Mouse (Mus musculus): ENCODE measurements at regions not wholly inside any gene's neighbourhood (a gene's known extent, or its start where the extent isn't known, plus 50 kb on each side); places are given as distances from the start of the nearest gene placed in this dataset.
A peak's percentile ranks its signal among the peaks of the same experiment; 100 is the strongest.

DNA sequence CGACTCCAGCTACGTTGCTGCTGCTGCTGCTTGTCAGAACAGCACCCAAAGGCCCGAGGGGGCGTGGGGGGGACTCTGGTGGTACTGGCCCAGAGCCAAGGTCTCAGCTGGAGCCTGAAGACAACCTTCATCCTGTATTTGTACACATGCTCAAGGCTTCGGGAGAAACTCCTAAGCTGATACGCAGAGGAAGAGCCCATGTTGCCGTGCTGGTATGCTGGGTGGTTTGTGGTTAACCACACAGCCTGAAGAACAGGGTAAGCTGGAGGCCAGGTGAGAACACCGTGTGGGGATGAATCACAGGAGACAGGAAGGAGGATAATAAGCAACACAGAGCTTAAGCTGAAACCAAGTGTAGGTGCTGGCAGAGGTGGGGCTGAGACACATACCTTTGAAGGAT lies 68.9 kb upstream of the Atl2 start:
- ATAC-seq (ENCODE audit: low FRiP score): no peak
- Histone ChIP-seq H3K4me3 (replicated peaks; ENCODE audit: low read length) (no peak overlapping the region), H3K9ac (no peak overlapping the region), H3K36me3 (replicated peaks; ENCODE audit: control insufficient read depth, insufficient read depth) (no peaks in the 10 kb centered on the region), H3K4me1 (replicated peaks; ENCODE audit: control insufficient read depth, insufficient read depth, low read length) (no peaks in the 10 kb centered on the region), H3K27ac (no peak overlapping the region), H3K4me2 (replicated peaks) (no peak overlapping the region), H3K27me3 (ENCODE audit: control insufficient read depth, insufficient read depth, low read length) (no peaks in the 10 kb centered on the region), H3K9me3 (ENCODE audit: control insufficient read depth, low read length) (no peaks in the 10 kb centered on the region)
- 75% methylated on average over 8 of the region's 8 CpGs for WGBS
- no peak for DNase-seq (ENCODE audit: low spot score)

DNA sequence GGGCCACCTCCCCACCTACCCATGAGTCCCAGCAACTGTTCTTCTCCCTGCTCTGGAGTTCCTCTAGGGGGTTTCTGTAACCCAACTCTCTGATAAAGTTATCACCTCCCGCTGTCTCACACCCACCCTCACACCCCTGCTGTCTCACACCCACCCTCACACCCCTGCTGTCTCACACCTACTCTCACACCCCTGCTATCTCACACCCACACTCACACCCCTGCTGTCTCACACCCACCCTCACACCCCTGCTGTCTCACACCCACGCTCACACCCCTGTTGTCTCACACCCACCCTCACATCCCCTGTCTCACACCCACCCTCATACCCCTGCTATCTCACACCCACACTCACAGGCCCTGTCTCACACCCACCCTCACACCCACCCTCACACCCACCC lies 67.4 kb upstream of the Atl2 start:
- Histone ChIP-seq H3K4me3 (replicated peaks; ENCODE audit: low read length) (no peak overlapping the region), H3K27me3 (ENCODE audit: control insufficient read depth, insufficient read depth, low read length) (no peaks in the 10 kb centered on the region), H3K9ac (no peak overlapping the region), H3K27ac (no peak overlapping the region), H3K4me2 (replicated peaks) (no peak overlapping the region), H3K36me3 (replicated peaks; ENCODE audit: control insufficient read depth, insufficient read depth) (no peaks in the 10 kb centered on the region), H3K9me3 (ENCODE audit: control insufficient read depth, low read length) (no peaks in the 10 kb centered on the region), H3K4me1 (replicated peaks; ENCODE audit: control insufficient read depth, insufficient read depth, low read length) (no peaks in the 10 kb centered on the region)
- ATAC-seq (ENCODE audit: low FRiP score) (no peak), DNase-seq (ENCODE audit: low spot score) (no peak)
- WGBS: 93% methylated on average over 2 of the region's 2 CpGs

GRCm38 (mm10) chr17:79961391-79961790 lies 65.5 kb upstream of the Atl2 start:
- Histone ChIP-seq H3K27ac (no peak overlapping the region), H3K36me3 (replicated peaks; ENCODE audit: control insufficient read depth, insufficient read depth) (no peaks in the 10 kb centered on the region)
- no peak for ATAC-seq (ENCODE audit: low FRiP score)

DNA sequence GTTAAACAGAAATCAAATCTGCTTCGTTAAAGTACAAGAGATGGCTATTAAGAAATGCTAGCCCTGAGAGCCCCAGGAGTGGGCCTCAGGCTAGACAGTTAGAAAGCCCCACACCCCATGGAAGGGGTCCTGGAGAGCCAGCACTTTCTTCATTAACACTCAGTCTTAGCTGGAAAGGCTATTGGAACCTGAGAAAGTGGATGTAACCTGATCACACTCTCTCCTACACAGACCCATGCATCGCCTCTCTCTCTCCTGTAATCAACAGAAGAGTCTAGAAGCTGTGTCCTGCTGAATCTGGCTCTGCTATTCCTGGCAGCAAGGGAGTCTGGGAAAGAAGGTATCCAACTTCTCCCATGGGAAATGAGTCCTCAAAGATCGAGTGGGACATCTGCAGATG lies 64.8 kb upstream of the Atl2 start:
- H3K4me3 ChIP-seq (replicated peaks; ENCODE audit: low read length): no peak overlapping the region
- no peak for ATAC-seq (ENCODE audit: low FRiP score)
- 71% methylated on average over 3 of the region's 3 CpGs for WGBS

More at GRCm38 (mm10) chr17:79961391-79961790, 65.5 kb upstream of the Atl2 start:
- no peak overlapping the region for H3K4me2 ChIP-seq (replicated peaks)
- WGBS: 77% methylated on average over 9 of the region's 9 CpGs
- no peak overlapping the region for H3K9ac ChIP-seq
- no peaks in the 10 kb centered on the region for H3K27me3 ChIP-seq (ENCODE audit: control insufficient read depth, insufficient read depth, low read length)
- no peaks in the 10 kb centered on the region for H3K9me3 ChIP-seq (ENCODE audit: control insufficient read depth, low read length)
- H3K4me1 ChIP-seq (replicated peaks; ENCODE audit: control insufficient read depth, insufficient read depth, low read length): no peaks in the 10 kb centered on the region
- no peak overlapping the region for H3K4me3 ChIP-seq (replicated peaks; ENCODE audit: low read length)
- no peak for DNase-seq (ENCODE audit: low spot score)

DNA sequence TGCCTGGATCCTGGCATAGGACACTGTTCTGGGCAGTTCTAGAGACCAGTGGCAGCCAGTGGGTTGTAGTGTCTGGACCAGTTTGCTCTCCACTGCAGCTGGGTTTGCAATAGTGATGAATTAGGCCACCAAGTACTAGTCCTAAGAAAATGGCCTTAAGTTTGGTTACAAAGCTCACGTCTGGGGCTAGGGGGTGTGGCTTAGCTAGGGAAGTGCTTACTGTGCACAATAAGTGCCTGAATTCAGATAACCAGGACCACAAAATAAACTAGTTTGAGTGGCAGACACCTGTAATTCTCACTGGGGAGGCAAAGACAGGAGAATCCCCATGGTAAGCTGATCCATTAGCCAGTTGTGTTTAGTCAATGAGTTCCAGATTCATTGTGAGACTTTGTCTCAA lies 59.3 kb upstream of the Atl2 start:
- Histone ChIP-seq H3K9ac (no peak overlapping the region), H3K4me2 (replicated peaks) (no peak overlapping the region), H3K4me1 (replicated peaks; ENCODE audit: control insufficient read depth, insufficient read depth, low read length) (no peaks in the 10 kb centered on the region), H3K27ac (no peak overlapping the region), H3K27me3 (ENCODE audit: control insufficient read depth, insufficient read depth, low read length) (no peaks in the 10 kb centered on the region), H3K4me3 (replicated peaks; ENCODE audit: low read length) (no peak overlapping the region), H3K9me3 (ENCODE audit: control insufficient read depth, low read length) (no peaks in the 10 kb centered on the region), H3K36me3 (replicated peaks; ENCODE audit: control insufficient read depth, insufficient read depth) (no peaks in the 10 kb centered on the region)
- DNase-seq (ENCODE audit: low spot score) (no peak), ATAC-seq (ENCODE audit: low FRiP score) (no peak)
- WGBS: 53% methylated on average over 1 of the region's 1 CpGs

More for the DNA sequence above, 64.8 kb upstream of the Atl2 start:
- no peaks in the 10 kb centered on the region for H3K4me1 ChIP-seq (replicated peaks; ENCODE audit: control insufficient read depth, insufficient read depth, low read length)
- H3K27ac ChIP-seq: no peak overlapping the region
- H3K9me3 ChIP-seq (ENCODE audit: control insufficient read depth, low read length): no peaks in the 10 kb centered on the region
- no peak for DNase-seq (ENCODE audit: low spot score)
- no peaks in the 10 kb centered on the region for H3K36me3 ChIP-seq (replicated peaks; ENCODE audit: control insufficient read depth, insufficient read depth)
- no peak overlapping the region for H3K4me2 ChIP-seq (replicated peaks)
- no peak overlapping the region for H3K9ac ChIP-seq
- H3K27me3 ChIP-seq (ENCODE audit: control insufficient read depth, insufficient read depth, low read length): no peaks in the 10 kb centered on the region

DNA sequence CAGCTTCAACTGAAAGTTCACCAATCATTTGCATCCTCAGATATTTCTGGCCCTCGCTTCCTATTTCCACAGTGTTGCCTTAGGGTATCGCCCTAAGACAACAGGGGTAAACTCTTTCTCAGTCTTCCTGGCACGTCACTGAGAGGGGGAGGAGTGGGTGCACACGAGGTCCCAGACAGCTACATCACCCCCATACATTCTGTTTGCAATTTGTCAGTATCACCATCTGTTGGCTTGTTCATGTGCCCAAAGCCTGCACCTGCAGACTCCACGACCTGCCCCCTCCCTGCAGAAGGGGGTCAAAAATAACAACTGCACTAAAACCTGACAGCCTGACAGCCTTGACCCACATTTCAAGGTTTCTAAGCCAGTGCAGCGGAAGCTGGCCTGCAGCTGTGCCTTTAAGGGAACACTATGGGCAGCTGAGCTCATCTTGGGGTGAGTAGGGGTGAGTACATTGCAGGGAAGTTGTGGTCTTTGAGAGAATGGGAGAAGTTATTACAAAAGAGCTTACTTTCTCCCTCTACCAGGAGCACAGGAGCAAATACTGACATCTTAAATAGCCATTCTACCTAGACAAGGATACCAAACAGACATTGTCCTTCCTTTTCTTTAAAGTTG lies 58.8 kb upstream of the Atl2 start:
- 67% methylated on average over 6 of the region's 6 CpGs for WGBS
- no peak overlapping the region for H3K27ac ChIP-seq
- no peak for ATAC-seq (ENCODE audit: low FRiP score)
- no peaks in the 10 kb centered on the region for H3K36me3 ChIP-seq (replicated peaks; ENCODE audit: control insufficient read depth, insufficient read depth)
- no peaks in the 10 kb centered on the region for H3K9me3 ChIP-seq (ENCODE audit: control insufficient read depth, low read length)
- DNase-seq (ENCODE audit: low spot score): no peak
- no peaks in the 10 kb centered on the region for H3K27me3 ChIP-seq (ENCODE audit: control insufficient read depth, insufficient read depth, low read length)
- no peaks in the 10 kb centered on the region for H3K4me1 ChIP-seq (replicated peaks; ENCODE audit: control insufficient read depth, insufficient read depth, low read length)
- H3K4me2 ChIP-seq (replicated peaks): no peak overlapping the region
- H3K9ac ChIP-seq: no peak overlapping the region
- H3K4me3 ChIP-seq (replicated peaks; ENCODE audit: low read length): no peak overlapping the region

- Histone ChIP-seq H3K27me3 (ENCODE audit: control insufficient read depth, insufficient read depth, low read length) (no peaks in the 10 kb centered on the region), H3K4me2 (replicated peaks) (no peak overlapping the region), H3K9me3 (ENCODE audit: control insufficient read depth, low read length) (no peaks in the 10 kb centered on the region), H3K4me3 (replicated peaks; ENCODE audit: low read length) (no peak overlapping the region), H3K9ac (no peak overlapping the region), H3K36me3 (replicated peaks; ENCODE audit: control insufficient read depth, insufficient read depth) (no peaks in the 10 kb centered on the region), H3K4me1 (replicated peaks; ENCODE audit: control insufficient read depth, insufficient read depth, low read length) (no peaks in the 10 kb centered on the region; the same call in 1 of the 2 replicates), H3K27ac (peak overlapping the region; percentile 49; the same call in 1 of the 2 replicates)
- peak; percentile 47 for DNase-seq (ENCODE audit: low spot score)
- peak; percentile 64; the same call in 1 of the 2 replicates for ATAC-seq (ENCODE audit: low FRiP score)
- WGBS: 27% methylated on average over 11 of the region's 11 CpGs
Measured at GRCm38 (mm10) chr17:79948591-79949475, 52.9 kb upstream of the Atl2 start.

All from hindbrain, embryonic 14.5 days (tissue).